Mouse (Mus musculus) E14TG2a.4 (cell line): Measurements from ENCODE around the gene Golga4.

Experiments used
- CTCF ChIP-seq: conservative IDR thresholded peaks from 2 replicates; pipeline ENCODE4 v1.5.1; 2014; ENCODE audit warnings: low read length
- NANOG ChIP-seq: IDR thresholded peaks from 2 replicates; pipeline ENCODE4 v1.6.1; 2014; ENCODE audit warnings: borderline replicate concordance, low read length, mixed read lengths
- POU5F1 ChIP-seq: IDR thresholded peaks from 2 replicates; pipeline ENCODE4 v1.6.1; 2014; ENCODE audit warnings: low read length, borderline replicate concordance

GRCm38 (mm10) chr9:118592585-118593249 is 86.7 kb downstream of the Golga4 start:
- TF ChIP-seq CTCF (no peak), POU5F1 (no peak), NANOG (no peak)
